Mouse (Mus musculus) thymus, adult 2 months (tissue): Measurements from ENCODE around the gene Igsf9b. TPM values are rescaled to one million over a fixed set of nuclear protein-coding genes. Genes with fewer than 3 reads are reported as not detected.

Experiments used
- DNase-seq: peaks from one replicate; pipeline ENCODE4 v3.0.0; 2021
- H3K27ac ChIP-seq: fragments of 200-500 bp; 2 replicates; pipeline ENCODE4 v1.5.1; 2012; ENCODE audit warnings: low read length, control low read depth; ENCODE audit not compliant: control insufficient read depth, insufficient read depth
- H3K27me3 ChIP-seq: fragments of 200-500 bp; 2 replicates; pipeline ENCODE4 v1.6.1; 2012; ENCODE audit warnings: mild to moderate bottlenecking, low read length, moderate library complexity, mixed read lengths; ENCODE audit not compliant: control insufficient read depth, insufficient read depth
- H3K36me3 ChIP-seq: fragments of 200-500 bp; 2 replicates; pipeline ENCODE4 v1.6.1; 2012; ENCODE audit warnings: mild to moderate bottlenecking, low read length, moderate library complexity; ENCODE audit not compliant: control insufficient read depth, insufficient read depth
- H3K4me1 ChIP-seq: fragments of 200-500 bp; replicated peaks from 2 replicates; pipeline ENCODE4 v1.6.1; 2012; ENCODE audit warnings: low read length; ENCODE audit not compliant: control insufficient read depth, insufficient read depth
- H3K4me3 ChIP-seq: fragments of 200-500 bp; 2 replicates; pipeline ENCODE4 v1.5.1; 2012; ENCODE audit warnings: mild to moderate bottlenecking, low read length, control low read depth, moderate library complexity; ENCODE audit not compliant: control insufficient read depth, insufficient read depth
- CTCF ChIP-seq: fragments of 200-500 bp; IDR thresholded peaks from 2 replicates; pipeline ENCODE4 v1.5.1; 2012; ENCODE audit warnings: mild to moderate bottlenecking, control low read depth, low read length, moderate library complexity, borderline replicate concordance; ENCODE audit not compliant: control insufficient read depth, poor library complexity, insufficient read depth; ENCODE audit errors: extremely low read depth
- POLR2A ChIP-seq: fragments of 200-500 bp; IDR thresholded peaks from 2 replicates; pipeline ENCODE4 v1.6.1; 2012; ENCODE audit warnings: mild to moderate bottlenecking, low read length, control low read depth, moderate library complexity; ENCODE audit not compliant: control insufficient read depth, poor library complexity, insufficient read depth; ENCODE audit errors: extremely low read depth
- WGBS: fragments of 180-500 bp; shearing (Covaris S2); methylation state at CpG from one replicate; pipeline ENCODE4 v1.1.7; 2018; 5-methylcytosine and 5-hydroxymethylcytosine counted together
- polyA plus RNA-seq: library from polyadenylated mRNA; depleted of rRNA; stranded (reverse); fragments of >200 nt; gene quantifications from 2 replicates; pipeline ENCODE4 v1.2.3, GENCODE M21; 2012

Gene Igsf9b
- polyA plus RNA-seq, 1 experiment: 1.0 TPM

GRCm38 (mm10) chr9:27353082-27353481 lies 54.1 kb downstream of the Igsf9b start:
- DNase-seq: no peak
- H3K27me3 ChIP-seq: no peaks in the 10 kb centered on the region
- TF ChIP-seq POLR2A: no peak
- no peak for TF ChIP-seq CTCF
- 88% methylated on average over 7 of the region's 7 CpGs for WGBS
- no peak overlapping the region for H3K27ac ChIP-seq
- no peak overlapping the region for H3K4me3 ChIP-seq
- no peaks in the 10 kb centered on the region for H3K36me3 ChIP-seq
- no peaks in the 10 kb centered on the region for H3K4me1 ChIP-seq

GRCm38 (mm10) chr9:27357893-27358292 lies 58.9 kb downstream of the Igsf9b start:
- no peak for TF ChIP-seq CTCF
- TF ChIP-seq POLR2A: no peak
- no peak for DNase-seq
- no peaks in the 10 kb centered on the region for H3K27me3 ChIP-seq
- H3K36me3 ChIP-seq: no peaks in the 10 kb centered on the region
- no peak overlapping the region for H3K27ac ChIP-seq
- no peak overlapping the region for H3K4me3 ChIP-seq
- 92% methylated on average over 6 of the region's 6 CpGs for WGBS
- no peaks in the 10 kb centered on the region for H3K4me1 ChIP-seq

- no peaks in the 10 kb centered on the region for H3K4me1 ChIP-seq
- no peak overlapping the region for H3K4me3 ChIP-seq
- WGBS: 70% methylated on average over 2 of the region's 2 CpGs
- TF ChIP-seq CTCF (no peak), POLR2A (no peak)
- DNase-seq: no peak
- no peak overlapping the region for H3K27ac ChIP-seq
- H3K36me3 ChIP-seq: no peaks in the 10 kb centered on the region
- no peaks in the 10 kb centered on the region for H3K27me3 ChIP-seq
These were observed 68.2 kb downstream of the Igsf9b start for GRCm38 (mm10) chr9:27367231-27367630.

- Histone ChIP-seq H3K27me3 (no peaks in the 10 kb centered on the region), H3K27ac (no peak overlapping the region), H3K4me3 (no peak overlapping the region), H3K36me3 (no peaks in the 10 kb centered on the region), H3K4me1 (no peaks in the 10 kb centered on the region)
- WGBS: 97% methylated on average over 2 of the region's 2 CpGs
- TF ChIP-seq CTCF (no peak), POLR2A (no peak)
- no peak for DNase-seq
These were observed 70.1 kb downstream of the Igsf9b start for GRCm38 (mm10) chr9:27369108-27369507.

- no peak overlapping the region for H3K27ac ChIP-seq
- DNase-seq: no peak
These were observed 76.7 kb downstream of the Igsf9b start for GRCm38 (mm10) chr9:27375746-27376145.

GRCm38 (mm10) chr9:27386951-27387350 lies 87.9 kb downstream of the Igsf9b start:
- Histone ChIP-seq H3K27me3 (no peaks in the 10 kb centered on the region), H3K27ac (no peak overlapping the region), H3K4me1 (no peaks in the 10 kb centered on the region), H3K36me3 (no peaks in the 10 kb centered on the region), H3K4me3 (no peak overlapping the region)
- DNase-seq: no peak
- 88% methylated on average over 3 of the region's 3 CpGs for WGBS
- TF ChIP-seq POLR2A (no peak), CTCF (no peak)

More at GRCm38 (mm10) chr9:27375746-27376145, 76.7 kb downstream of the Igsf9b start:
- no peaks in the 10 kb centered on the region for H3K27me3 ChIP-seq
- H3K36me3 ChIP-seq: no peaks in the 10 kb centered on the region
- TF ChIP-seq CTCF (no peak), POLR2A (no peak)
- 68% methylated on average over 1 of the region's 1 CpGs for WGBS
- H3K4me3 ChIP-seq: no peak overlapping the region
- no peaks in the 10 kb centered on the region for H3K4me1 ChIP-seq

DNA sequence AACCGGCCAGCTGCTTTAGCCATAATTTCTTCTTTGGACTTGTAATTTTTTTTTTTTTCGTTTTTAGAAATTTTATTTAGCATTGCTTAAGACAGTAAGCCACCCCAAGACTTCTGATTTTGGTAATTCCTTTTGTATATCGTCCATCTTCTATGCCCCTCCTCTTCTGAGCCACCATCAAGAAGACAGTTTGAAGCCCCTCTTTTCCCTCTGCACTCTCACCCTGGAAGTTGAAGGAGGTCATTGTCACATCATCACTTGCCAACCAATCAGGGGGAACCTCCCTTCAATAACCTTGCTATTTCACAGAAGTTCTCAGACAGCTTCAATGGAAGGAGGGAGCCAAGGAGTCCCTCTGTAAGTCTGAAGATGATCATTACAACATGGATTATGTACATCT lies 97.5 kb downstream of the Igsf9b start, which contains the start of gene Spata19:
Gene Spata19 (plus strand): TSS at position 301 of the 400 bp plus-strand sequence.
- WGBS: 77% methylated on average over 3 of the region's 3 CpGs
- H3K4me1 ChIP-seq: no peaks in the 10 kb centered on the region
- H3K36me3 ChIP-seq: no peaks in the 10 kb centered on the region
- no peak for TF ChIP-seq CTCF
- no peak for TF ChIP-seq POLR2A
- H3K4me3 ChIP-seq: no peak within 1 kb of the TSS
- H3K27me3 ChIP-seq: no peaks in the 10 kb centered on the region
- no peak for DNase-seq
- H3K27ac ChIP-seq: no peak within 1 kb of the TSS
